Mouse (Mus musculus): ENCODE results near the gene Hoxa11. TPM values are rescaled to one million over a fixed set of nuclear protein-coding genes. Genes with fewer than 3 reads are reported as not detected.

Gene Hoxa11
- polyA plus RNA-seq, 1 experiment from 2014 or later, result not detected

DNA sequence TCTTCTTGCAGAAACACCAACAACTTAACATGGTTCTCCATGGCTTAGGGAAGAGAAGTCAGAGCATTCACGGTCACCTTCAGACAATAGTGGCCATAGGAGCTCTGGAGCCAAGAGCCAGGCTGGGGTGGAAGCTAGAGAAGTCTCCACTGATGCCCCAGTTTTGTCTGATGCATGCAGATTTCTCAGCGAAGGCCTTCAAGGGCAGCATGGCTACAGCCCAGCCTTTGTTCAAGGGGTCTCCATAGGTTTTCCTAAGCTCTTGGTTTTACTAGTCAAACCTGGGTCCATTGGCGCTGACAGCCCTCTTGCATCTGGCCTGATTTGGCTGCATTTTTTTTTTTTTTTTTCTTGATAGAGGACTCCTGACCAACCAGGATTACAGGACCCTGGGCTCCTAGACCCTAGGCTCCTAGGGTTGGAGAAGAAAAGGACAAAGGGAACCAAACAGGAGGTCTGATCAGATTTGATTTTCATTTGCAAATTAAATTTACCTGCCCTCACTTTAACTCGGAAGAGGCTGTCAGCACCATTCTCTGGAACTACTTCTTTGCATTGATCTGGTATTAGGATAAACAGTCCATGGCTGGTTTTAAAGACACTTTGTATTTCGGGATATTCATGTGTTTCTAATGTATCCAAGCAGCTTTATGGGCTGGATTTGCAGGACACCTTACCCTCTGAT, 18.6 kb upstream of the Hoxa11 start:
- Histone ChIP-seq H3K36me3 (no peaks in the 10 kb centered on the region), H3K27me3 (replicated peaks) (peaks cover 94% of the 10 kb centered on the region), H3K4me3 (no peak overlapping the region), H3K4me1 (replicated peaks) (peaks cover 13% of the 10 kb centered on the region; the same call in 1 of the 2 replicates), H3K4me2 (no peak overlapping the region), H3K27ac (ENCODE audit: poor library complexity, severe bottlenecking) (no peak overlapping the region), H3K9ac (no peak overlapping the region), H3K9me3 (replicated peaks) (no peaks in the 10 kb centered on the region)
- WGBS, result 4% methylated on average over 5 of the region's 5 CpGs
- ATAC-seq (ENCODE audit: insufficient number of reproducible peaks, low FRiP score), result no peak

DNA sequence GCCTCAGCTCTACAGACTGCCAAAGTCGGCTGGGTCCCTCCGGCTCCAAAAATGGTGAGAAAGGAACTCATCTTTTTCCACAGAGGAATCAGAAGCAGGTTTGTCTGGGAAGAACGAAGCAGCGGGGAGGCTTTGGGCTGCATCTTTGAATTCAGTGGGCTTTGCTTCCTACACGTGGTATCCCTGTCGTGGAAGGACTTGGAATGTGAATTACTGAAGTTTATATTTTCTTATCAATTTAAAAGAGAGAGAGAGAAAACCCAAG, 17.6 kb upstream of the Hoxa11 start:
- peaks cover 13% of the 10 kb centered on the region; the same call in 1 of the 2 replicates for H3K4me1 ChIP-seq (replicated peaks)
- no peak overlapping the region for H3K4me2 ChIP-seq
- H3K27me3 ChIP-seq (replicated peaks), result peaks cover 94% of the 10 kb centered on the region
- no peak for ATAC-seq (ENCODE audit: insufficient number of reproducible peaks, low FRiP score)
- WGBS, result 3% methylated on average over 6 of the region's 6 CpGs
- no peak overlapping the region for H3K27ac ChIP-seq (ENCODE audit: poor library complexity, severe bottlenecking)
- H3K4me3 ChIP-seq, result no peak overlapping the region
- no peak overlapping the region for H3K9ac ChIP-seq
- no peaks in the 10 kb centered on the region for H3K36me3 ChIP-seq
- no peaks in the 10 kb centered on the region for H3K9me3 ChIP-seq (replicated peaks)

DNA sequence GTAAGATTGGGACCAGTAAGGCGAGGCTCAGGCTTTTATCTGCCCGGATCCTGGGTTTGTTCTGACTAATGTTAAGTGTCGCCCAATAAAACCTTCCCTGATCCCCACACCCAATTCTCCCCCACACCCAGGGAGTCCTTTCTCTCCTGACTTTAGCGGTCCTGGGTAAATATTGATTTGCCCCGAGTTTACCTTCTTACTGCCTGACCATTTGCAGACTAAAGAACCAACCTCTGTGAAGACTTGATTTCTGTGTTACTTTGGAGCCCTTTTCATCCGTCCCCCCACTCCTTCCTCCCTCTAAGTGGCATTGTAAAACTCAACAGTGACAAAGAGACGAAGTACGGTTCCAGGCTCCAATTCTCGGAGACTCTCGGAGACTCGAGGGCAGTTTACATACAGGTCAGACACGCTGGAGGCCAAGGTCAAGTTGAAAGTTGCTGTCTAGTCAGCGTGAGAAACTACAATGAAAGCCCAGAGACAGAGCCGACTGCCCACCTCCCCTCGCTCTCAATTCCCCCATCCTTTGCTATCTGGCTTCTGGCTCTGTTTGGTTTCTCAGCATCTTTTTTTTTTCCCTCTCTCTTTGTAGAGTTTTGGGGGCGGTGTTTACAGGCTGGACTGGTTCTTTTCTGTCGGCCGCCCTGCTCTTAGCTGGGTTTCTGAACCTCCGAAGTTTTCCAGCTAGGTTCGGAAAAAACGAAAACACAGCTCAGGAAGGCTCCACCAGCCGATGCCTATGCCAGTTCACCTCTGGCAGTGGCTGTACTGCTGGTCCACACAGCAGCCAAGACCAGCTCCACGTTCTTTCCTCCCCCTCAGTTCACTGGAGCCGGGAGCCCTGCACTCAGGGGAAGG, 17.1 kb upstream of the Hoxa11 start:
- ATAC-seq (ENCODE audit: insufficient number of reproducible peaks, low FRiP score), result no peak
- Histone ChIP-seq H3K27me3 (replicated peaks) (peaks cover 91% of the 10 kb centered on the region), H3K36me3 (no peaks in the 10 kb centered on the region), H3K4me3 (no peak overlapping the region), H3K27ac (ENCODE audit: poor library complexity, severe bottlenecking) (no peak overlapping the region), H3K4me2 (no peak overlapping the region), H3K9me3 (replicated peaks) (no peaks in the 10 kb centered on the region), H3K9ac (no peak overlapping the region), H3K4me1 (replicated peaks) (peaks cover 13% of the 10 kb centered on the region; the same call in 1 of the 2 replicates)
- 2% methylated on average over 24 of the region's 24 CpGs for WGBS

DNA sequence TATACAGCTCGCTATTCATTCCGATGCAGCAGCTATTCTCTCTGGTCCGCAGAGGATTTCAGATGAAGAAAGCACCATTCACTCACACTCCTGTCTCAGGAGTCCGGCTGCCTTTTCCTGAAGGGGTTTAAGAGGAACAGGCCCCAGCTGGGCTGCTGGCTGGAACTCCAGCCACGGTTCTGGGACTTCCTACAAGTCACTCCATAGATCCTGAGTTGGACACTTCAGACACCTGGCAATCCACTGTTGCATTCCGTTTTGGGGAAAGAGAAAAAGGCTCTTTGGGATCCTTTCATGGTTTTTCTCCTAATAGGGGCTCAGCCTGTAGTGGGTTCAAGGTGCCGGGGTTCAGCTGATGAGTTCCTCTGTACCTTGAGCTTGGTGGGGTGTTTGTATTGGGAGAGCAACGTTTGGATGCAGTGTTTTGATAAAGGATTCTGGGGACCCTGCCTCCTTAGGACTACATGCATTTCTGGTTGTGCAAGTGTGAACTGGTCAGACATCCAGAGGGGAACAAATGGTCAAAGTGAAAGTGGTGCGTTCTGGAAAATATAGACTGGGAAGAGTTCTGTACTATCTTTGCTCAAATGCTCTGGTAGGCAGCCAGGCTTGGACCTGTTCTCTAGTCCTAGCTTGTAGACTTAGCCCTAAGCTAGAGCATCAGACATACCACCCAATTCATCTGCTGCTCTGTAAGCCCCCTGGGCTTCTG, 16.3 kb upstream of the Hoxa11 start:
- no peak for ATAC-seq (ENCODE audit: insufficient number of reproducible peaks, low FRiP score)
- H3K4me3 ChIP-seq, result no peak overlapping the region
- H3K4me2 ChIP-seq, result no peak overlapping the region
- H3K9ac ChIP-seq, result no peak overlapping the region
- H3K27ac ChIP-seq (ENCODE audit: poor library complexity, severe bottlenecking), result no peak overlapping the region
- peaks cover 13% of the 10 kb centered on the region; the same call in 1 of the 2 replicates for H3K4me1 ChIP-seq (replicated peaks)
- H3K9me3 ChIP-seq (replicated peaks), result no peaks in the 10 kb centered on the region
- H3K36me3 ChIP-seq, result no peaks in the 10 kb centered on the region
- WGBS, result 7% methylated on average over 9 of the region's 9 CpGs
- peaks cover 90% of the 10 kb centered on the region for H3K27me3 ChIP-seq (replicated peaks)

DNA sequence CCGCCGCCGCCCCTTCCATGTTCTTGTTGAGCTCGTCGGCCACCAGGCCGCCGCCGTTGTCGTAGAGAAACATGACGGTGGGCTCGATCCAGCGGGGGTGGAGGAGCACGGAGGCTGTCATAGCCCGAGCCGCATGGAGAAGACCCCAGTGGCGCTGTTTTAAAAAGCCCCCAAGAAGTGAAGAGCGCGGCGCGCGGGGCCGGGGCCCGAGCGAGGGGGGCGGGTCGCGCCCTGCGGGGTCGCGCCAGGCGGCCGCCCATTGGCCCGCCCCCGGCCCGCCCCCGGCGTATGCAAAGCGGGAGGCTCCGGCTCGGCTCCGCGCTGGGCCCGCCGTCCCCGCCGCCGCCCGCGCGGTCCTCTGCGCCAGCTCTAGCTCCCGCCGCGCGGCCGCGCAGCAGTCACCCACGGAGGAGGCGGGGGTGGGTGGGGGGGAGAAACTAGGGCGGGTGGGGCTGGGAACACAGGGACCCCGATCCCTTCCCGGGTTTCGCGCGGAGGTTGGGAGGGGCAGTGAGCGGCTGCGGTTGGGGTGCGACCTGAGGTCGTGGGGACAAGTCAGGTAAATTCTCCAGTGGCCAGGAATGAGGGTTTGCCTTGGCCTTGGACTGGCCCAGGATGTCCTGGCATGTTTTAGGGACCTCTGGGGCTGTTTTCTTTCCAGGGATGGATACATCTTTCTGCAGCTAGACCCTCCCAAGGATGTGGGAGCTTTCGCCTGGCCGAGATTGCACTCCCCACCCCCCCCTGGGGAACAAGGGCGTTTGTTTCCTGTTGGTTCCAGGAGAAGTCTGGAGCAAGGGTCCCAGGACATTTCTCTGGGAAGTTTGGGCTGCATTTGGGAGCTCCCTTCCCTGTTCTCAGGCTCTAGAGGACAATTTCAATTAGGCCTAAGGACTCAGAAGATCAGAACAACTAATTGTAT, 15.3 kb upstream of the Hoxa11 start, which contains the start of gene Hoxa13:
TSS of gene Hoxa13 (minus strand) at position 227 of the 922 bp plus-strand sequence.
- peak within 1 kb of the TSS; percentile 57 for H3K4me3 ChIP-seq
- peak; percentile 75 for ATAC-seq (ENCODE audit: insufficient number of reproducible peaks, low FRiP score)
- no peak within 1 kb of the TSS for H3K9ac ChIP-seq
- peak within 1 kb of the TSS; percentile 85 for H3K4me2 ChIP-seq
- WGBS, result 3% methylated on average over 50 of the region's 72 CpGs
- peaks cover 86% of the 10 kb centered on the region for H3K27me3 ChIP-seq (replicated peaks)
- no peaks in the 10 kb centered on the region for H3K9me3 ChIP-seq (replicated peaks)
- H3K27ac ChIP-seq (ENCODE audit: poor library complexity, severe bottlenecking), result no peak within 1 kb of the TSS
- no peaks in the 10 kb centered on the region for H3K36me3 ChIP-seq
- H3K4me1 ChIP-seq (replicated peaks), result peaks cover 13% of the 10 kb centered on the region; the same call in 1 of the 2 replicates

DNA sequence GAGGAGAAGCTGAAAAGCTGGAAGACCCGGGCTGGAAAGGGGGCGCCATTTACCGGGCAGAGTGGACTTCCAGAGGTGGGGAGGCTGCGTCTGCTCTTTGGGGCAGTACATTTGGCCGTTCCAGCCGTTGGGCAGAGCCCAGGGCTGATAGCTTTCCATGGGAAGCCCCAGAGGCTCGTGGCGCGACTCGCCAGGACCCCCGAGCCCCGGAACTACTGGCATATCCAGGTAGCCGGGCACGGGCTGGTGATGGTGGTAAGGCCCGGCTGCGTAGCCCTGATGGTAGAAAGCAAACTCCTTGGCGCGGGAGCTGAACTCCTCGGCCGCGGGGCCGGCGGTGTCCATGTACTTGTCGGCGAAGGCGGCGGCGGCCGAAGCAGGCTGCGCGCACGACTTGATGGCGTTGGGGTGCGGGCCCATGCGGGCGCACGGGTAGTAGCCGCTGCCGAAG, 14.2 kb upstream of the Hoxa11 start:
- no peak overlapping the region for H3K27ac ChIP-seq (ENCODE audit: poor library complexity, severe bottlenecking)
- WGBS, result under 1% methylated on average over 39 of the region's 39 CpGs

DNA sequence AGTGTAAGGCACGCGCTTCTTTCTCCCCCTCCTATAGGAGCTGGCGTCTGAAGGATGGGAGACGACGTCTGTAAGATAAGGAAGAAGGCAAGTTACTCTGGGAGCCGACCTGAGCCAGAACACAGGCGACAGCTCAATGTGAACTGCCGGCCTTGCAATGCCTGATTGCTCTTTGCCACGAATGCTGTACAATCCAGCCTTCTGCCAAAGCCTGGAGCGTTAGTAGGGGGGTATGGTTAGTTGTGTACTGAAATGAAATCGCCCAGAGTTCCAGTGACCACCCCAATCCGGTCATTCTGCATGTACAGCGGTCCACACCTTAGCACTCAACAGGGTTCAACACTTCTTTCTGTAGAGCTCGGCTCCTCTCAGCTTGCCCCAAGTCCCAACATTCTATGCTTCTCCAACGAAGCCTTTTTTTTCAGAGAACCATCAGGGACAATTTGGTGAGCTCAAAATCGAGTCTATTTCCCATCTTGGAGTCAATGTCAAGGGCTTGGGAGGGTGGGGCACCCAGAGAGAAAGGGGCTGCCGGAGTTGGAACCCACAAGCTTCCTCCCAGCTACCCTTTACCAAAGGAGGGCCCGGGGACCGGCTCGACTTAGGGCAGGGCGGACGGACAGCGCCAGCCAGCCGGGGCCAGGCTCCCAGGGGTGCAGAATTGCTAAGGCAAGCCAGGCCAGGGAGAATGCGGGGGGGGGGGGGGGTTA, 13.6 kb upstream of the Hoxa11 start:
- no peaks in the 10 kb centered on the region for H3K9me3 ChIP-seq (replicated peaks)
- H3K4me1 ChIP-seq (replicated peaks), result peaks cover 13% of the 10 kb centered on the region; the same call in 1 of the 2 replicates
- WGBS, result under 1% methylated on average over 23 of the region's 25 CpGs
- peak overlapping the region; percentile 85 for H3K4me2 ChIP-seq
- ATAC-seq (ENCODE audit: insufficient number of reproducible peaks, low FRiP score), result no peak
- H3K36me3 ChIP-seq, result no peaks in the 10 kb centered on the region
- peak overlapping the region; percentile 57; the same call in 1 of the 2 replicates for H3K4me3 ChIP-seq
- no peak overlapping the region for H3K27ac ChIP-seq (ENCODE audit: poor library complexity, severe bottlenecking)
- H3K9ac ChIP-seq, result no peak overlapping the region
- H3K27me3 ChIP-seq (replicated peaks), result peaks cover 78% of the 10 kb centered on the region

More for the DNA sequence above, 14.2 kb upstream of the Hoxa11 start:
- peak overlapping the region; percentile 57 for H3K4me3 ChIP-seq
- peak overlapping the region; percentile 85 for H3K4me2 ChIP-seq
- no peak overlapping the region for H3K9ac ChIP-seq
- no peaks in the 10 kb centered on the region for H3K9me3 ChIP-seq (replicated peaks)
- H3K36me3 ChIP-seq, result no peaks in the 10 kb centered on the region
- peaks cover 83% of the 10 kb centered on the region for H3K27me3 ChIP-seq (replicated peaks)
- H3K4me1 ChIP-seq (replicated peaks), result peaks cover 13% of the 10 kb centered on the region; the same call in 1 of the 2 replicates
- no peak for ATAC-seq (ENCODE audit: insufficient number of reproducible peaks, low FRiP score)

DNA sequence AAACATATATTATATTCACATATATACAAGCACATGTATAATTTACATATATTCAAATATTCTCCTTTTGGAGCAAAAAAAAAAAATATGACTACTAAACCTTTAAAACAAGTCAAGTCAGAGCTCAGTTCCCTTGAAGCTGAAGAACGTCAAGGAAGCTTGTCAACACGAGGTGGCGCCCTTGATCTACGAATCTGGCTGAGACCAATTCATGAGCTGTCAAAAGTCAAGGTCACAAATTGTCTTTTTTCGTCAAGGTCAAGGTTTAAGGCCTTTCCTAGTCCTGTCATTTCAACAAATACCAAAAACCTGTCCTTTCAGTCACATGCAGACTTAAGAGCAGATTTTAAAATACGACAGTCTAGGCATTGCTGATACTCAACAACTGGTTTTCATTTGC, 11.3 kb upstream of the Hoxa11 start:
- Histone ChIP-seq H3K4me1 (replicated peaks) (peaks cover 17% of the 10 kb centered on the region; the same call in 1 of the 2 replicates), H3K27me3 (replicated peaks) (peaks cover 77% of the 10 kb centered on the region), H3K9ac (no peak overlapping the region), H3K36me3 (no peaks in the 10 kb centered on the region), H3K4me2 (no peak overlapping the region), H3K4me3 (no peak overlapping the region), H3K9me3 (replicated peaks) (no peaks in the 10 kb centered on the region), H3K27ac (ENCODE audit: poor library complexity, severe bottlenecking) (no peak overlapping the region)
- ATAC-seq (ENCODE audit: insufficient number of reproducible peaks, low FRiP score), result no peak
- under 1% methylated on average over 6 of the region's 6 CpGs for WGBS

DNA sequence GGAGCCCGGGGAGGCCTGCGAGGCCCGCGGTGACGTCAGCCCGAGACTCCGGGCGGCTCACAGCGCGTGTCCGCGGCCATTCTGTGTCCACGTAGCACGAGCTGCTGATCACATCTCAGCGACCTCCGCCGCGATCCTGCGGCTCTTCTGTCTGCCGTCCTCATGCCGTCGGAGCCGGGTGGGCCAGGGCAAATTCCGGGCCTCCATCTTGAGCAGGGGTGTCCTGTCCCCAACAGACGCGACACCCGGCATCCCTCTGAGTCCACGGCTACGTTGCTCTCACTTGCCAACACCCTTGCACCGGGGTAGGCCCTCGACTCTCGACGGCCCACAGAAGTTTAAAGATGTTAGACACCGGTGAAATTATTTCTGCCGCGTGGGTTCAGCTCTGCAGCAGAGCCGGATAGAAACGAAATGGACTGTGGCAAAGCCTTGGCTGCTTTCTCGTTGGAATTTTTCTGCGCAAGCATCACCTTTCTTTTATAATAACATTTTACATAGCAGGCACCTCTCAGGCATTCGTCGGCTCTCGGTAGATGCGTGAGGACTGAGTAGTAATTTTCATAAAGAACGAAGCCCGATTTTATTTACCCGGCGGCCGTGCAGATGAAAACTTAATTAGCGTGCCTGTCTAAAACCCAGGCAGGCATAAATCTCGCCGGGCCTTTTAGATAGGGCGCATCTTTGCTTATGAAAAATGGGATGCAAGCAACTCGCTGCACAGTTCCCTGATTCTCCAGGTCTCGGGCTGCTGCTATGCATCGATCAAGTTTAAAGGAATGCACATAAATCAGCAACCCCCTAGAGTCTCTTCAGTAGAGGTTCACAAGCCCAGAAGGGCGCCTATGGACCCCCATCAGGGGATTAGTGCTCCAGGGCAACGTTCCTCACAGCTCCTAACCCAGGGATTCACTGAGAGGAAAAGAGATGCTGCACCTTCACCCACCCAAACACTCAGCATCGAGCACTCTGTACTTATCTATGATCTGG, 8.2 kb upstream of the Hoxa11 start:
- ATAC-seq (ENCODE audit: insufficient number of reproducible peaks, low FRiP score), result no peak
- Histone ChIP-seq H3K9ac (no peak overlapping the region), H3K4me3 (0 out of 2 replicates have a peak overlapping the region, but pooled peaks have one; percentile 1), H3K36me3 (no peaks in the 10 kb centered on the region), H3K4me1 (replicated peaks) (peaks cover 4% of the 10 kb centered on the region; the same call in 1 of the 2 replicates), H3K27me3 (replicated peaks) (peaks cover 78% of the 10 kb centered on the region), H3K4me2 (peak overlapping the region; percentile 14; the same call in 1 of the 2 replicates), H3K27ac (ENCODE audit: poor library complexity, severe bottlenecking) (no peak overlapping the region), H3K9me3 (replicated peaks) (no peaks in the 10 kb centered on the region)
- under 1% methylated on average over 59 of the region's 59 CpGs for WGBS
